Mouse (Mus musculus) C2C12 (cell line): ENCODE measurements around the gene Mfsd4b1.

ENCODE experiments used
- CTCF ChIP-seq: IDR thresholded peaks from one replicate; pipeline ENCODE4 v1.5.1; 2011; ENCODE audit not compliant: control insufficient read depth, insufficient read depth, insufficient read length
- FOSL1 ChIP-seq: IDR thresholded peaks from one replicate; pipeline ENCODE4 v1.8.0; 2011; ENCODE audit warnings: mild to moderate bottlenecking, low read length; ENCODE audit not compliant: poor library complexity, insufficient read depth, severe bottlenecking
- MAX ChIP-seq: IDR thresholded peaks from one replicate; pipeline ENCODE4 v1.6.1; 2011; ENCODE audit warnings: mild to moderate bottlenecking, control low read depth
- USF1 ChIP-seq: IDR thresholded peaks from one replicate; pipeline ENCODE4 v1.6.1; 2011; ENCODE audit warnings: low read depth, mild to moderate bottlenecking, control low read depth, moderate library complexity

DNA sequence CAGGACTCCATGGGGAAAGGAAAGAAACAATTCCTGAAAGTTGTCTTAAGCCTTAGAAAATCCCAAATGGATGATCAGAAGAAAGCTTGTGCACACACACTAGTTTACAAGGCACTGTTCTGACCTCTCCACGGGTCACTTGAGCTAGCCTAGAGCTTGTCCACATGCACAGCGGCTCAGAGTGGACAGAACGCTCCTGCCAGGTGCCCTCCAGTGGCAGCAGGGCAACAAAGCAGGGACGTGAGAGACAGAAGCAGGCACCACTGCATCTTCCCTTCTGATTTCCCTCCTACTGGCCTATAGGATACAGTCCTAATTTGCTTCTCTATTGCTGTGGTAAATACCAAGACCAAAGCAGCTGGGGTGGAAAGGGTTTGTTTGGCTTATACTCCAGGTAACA, 16.3 kb upstream of the Mfsd4b1 start:
- peak; percentile 32 for TF ChIP-seq CTCF
- TF ChIP-seq USF1 = no peak
- no peak for TF ChIP-seq MAX
- no peak for TF ChIP-seq FOSL1
